Mouse (Mus musculus) megakaryocyte-erythroid progenitor cell, adult 5-6 weeks (primary cell): ENCODE results near the gene Olfr266. TPM values are rescaled to one million over a fixed set of nuclear protein-coding genes. Genes with fewer than 3 reads are reported as not detected.

Source experiments
- ATAC-seq: replicated peaks from 2 replicates; pipeline ENCODE4 v1.8.0; 2016; ENCODE audit warnings: mild to moderate bottlenecking, inconsistent platforms; ENCODE audit not compliant: severe bottlenecking, poor library complexity, low FRiP score, low TSS enrichment
- total RNA-seq, 2 experiments: library from RNA; stranded (forward) in 1 of 2; stranded (reverse) in 1 of 2; fragments of 200-1000, 215-1000 nt in 1 of 2; fragments of >200 nt in 1 of 2; fragmentation: Nextera tagmentation in 1 of 2; gene quantifications; 2 replicates each; pipeline ENCODE4 v1.2.3; 2014 to 2017

Gene Olfr266
- total RNA-seq (2014; fragmentation: Nextera tagmentation), result not detected in 2 replicates
- not detected in 2 replicates for total RNA-seq (2017)

DNA sequence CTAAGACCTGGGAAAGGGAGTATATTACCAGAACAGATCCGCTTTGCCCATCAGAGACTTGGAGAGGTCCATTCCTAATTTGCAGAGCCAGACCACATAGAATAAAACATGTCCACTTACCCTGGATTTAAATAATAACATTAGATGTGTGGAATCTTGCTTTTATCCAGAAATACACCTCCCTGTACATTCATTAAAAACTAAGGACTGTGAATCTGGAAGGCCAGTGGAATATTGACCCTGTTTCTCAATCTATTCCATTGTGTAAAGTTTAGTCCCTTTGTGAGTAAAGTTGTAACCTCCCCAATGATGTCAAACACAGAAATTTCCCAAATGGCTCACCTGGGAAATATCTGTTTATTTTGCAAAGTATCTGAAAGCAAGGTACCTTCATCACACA, at the start of gene Olfr266:
Olfr266 (minus strand) TSS at position 101 of the 400 bp plus-strand sequence.
- ATAC-seq, result no peak

DNA sequence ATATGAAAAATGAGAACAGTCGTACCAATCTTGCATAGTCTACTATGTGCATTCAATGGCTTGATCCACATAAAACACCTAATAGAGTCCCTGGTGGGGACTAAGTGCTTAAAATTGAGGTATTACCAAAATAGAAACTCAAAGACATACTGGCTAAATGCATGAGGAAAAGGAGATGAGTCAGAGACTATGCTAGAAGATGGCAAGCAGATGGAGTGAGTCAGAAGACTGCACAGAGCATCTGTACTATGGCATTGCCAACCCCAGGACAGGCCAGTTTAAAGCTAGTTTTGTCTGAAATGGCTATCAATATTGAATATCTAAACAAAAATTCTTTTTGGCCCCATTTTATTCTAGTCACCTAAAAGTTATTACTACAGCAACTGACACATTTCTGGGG, 49.5 kb upstream of the Olfr266 start:
- ATAC-seq, result no peak

DNA sequence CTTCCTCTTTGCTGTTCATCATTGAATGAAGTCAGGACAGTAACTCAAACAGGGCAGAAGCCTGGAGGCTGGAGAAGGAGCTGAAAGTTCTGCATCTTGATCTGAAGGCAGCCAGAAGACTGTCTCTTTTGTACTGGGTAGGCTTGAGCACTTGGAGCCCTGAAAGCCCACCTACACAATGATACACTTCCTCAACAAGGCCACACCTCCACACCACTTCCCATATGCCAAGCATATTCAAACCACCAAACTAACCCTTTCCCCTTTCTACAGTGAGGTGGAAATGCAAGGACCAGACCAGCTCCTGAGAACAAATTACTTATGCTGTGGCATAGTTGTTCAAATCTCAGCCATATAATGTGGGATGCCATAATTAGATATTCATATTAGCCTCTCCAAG, 46.8 kb upstream of the Olfr266 start:
- ATAC-seq, result no peak

DNA sequence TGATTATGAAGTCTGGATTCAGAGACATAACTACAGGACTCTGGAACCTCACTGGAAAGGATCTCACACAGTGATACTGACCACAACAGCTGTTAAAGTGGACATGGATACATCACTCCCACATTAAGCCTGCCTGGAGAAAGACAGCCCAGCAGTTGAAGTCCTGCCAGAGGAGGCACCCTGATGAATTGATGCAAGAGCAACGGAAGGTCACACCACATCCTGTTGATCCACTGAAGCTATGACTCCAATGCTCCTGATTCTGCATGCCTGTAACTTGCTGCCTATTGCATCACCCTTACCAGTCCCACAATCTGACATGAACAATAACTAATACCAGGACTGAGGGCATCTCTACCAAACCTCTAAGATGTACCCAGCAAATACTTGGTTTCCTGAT, 6.0 kb upstream of the Olfr266 start:
- no peak for ATAC-seq

DNA sequence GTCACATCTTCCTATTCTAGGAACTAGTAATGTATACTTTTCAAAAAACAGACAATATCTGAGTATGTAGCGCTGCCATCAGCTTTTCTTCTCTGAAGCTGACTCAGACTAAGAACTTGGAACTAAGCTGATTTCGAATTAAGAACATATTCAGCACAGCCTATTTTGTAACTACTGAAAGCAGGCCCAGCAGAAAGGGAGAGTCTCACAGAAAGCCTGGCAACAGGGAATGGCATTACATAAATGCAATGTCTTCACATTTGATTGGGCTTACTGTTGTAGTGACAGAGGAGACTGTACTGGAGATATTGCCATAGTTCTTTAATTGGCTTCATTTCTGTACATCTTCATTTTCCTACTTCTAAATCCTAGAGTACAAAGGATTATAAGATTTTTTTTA, 8.4 kb downstream of the Olfr266 start:
- no peak for ATAC-seq

DNA sequence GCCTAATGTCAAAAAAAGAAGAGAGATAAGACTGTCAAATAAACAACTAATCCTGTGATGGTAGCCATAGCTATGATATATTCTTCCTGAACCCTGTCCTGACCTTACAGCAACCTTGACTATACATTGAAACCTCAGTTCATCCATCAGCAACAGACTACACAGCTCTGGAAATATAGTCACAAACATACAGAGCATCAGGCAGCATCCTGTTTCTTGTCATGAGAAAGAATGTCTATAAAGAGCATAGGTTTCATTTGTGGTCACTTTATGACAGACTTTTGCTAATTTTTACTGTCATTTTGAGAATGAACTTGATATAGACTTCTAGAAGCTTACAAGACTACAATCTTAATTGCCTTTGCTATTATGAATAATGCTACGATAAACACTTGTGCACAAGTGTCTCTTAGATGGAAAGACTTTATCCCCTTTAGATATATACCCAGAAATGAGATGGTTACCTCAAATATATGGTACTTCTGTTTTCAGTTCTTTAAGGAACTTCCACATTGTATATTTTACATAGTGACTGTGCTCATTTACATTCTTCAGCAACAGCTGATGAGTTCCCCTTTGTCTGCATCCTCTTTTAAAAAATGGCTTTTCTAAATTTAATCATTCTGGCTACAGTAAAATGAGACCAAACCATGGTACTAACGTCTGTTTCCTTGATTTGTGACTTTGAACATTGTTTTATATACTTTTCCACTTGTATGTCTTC, 17.0 kb downstream of the Olfr266 start:
- ATAC-seq, result no peak

DNA sequence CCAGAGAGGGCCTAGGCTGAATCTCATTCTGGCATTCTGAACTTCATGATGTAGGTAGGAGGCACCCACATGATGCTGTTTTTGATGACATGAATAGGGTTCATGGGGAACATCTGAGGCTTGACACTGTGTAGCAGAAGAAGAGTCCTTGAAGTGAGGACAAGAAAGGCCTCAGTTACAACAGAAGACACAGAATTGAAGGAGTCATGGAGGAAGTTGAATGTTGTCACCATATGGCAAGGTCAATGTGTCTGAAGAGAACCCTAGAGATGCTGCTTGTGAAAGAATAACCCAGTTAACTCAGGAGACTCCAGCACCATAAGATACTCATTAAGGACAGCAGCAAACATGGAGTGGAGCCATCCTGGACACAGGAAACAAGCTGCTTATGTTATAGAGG, 28.0 kb downstream of the Olfr266 start:
- no peak for ATAC-seq

DNA sequence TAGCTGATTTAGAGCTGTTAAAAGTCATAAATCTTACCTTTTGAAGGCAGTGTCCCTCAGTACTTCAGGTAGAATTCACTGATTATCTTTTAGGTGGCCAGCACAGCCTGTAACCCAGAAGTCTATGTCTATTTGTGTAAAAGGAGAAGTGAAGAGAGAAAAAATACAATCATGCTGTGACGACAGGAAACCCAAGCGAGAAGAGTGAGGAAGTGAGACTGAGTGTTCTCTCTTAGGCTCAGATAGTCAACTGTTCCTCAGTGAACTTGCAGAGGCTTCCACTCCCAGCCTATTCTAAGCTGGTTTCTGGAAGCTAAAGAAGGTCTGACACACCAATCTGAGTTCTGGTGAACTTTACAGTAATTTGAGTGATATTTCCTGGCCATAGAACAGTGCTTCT, 36.2 kb downstream of the Olfr266 start, which contains the start of gene Cd53:
Cd53 (minus strand) TSS at position 220 of the 400 bp plus-strand sequence.
- ATAC-seq, result peak; percentile 41; the same call in 1 of the 2 replicates

DNA sequence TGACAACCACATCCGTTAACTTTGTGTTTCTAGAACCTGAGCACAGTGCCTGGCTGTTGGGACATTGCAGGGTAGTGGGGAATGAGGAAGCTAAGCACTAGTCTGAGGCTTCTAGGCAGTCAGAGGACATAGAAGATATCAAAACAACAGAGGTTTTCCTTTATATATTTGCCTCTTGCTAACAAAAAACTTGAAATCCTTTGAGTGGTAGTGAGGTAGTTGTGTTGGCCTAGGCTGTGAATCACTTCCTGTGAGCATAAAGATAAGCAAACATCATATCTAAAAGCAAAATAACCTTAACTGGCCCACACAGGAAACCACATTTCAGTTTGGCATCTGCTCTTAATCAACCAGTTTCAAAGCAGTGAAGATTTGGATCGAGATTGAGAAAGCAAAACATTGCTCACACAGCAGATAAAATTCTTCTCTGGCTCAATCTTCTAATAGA, 37.6 kb downstream of the Olfr266 start:
- ATAC-seq, result no peak

DNA sequence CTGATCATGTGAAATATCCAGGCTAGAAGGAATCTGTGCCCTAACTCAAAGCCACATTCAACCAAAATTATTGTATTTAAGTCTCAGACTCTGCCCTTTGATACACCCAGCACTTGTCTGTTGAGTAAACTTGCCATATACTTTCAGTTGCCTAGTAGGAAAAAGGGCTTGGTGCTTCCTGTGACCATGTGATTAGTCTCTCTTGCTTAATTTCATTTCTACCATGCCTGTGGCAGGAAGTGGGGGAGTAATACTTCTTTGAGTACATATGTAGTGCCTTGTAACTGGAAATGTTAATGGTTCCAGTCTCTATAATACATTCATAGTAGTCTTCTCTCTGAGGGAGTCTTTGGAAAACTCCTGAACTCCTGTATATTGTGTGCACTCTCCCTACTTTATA, 38.1 kb downstream of the Olfr266 start:
- no peak for ATAC-seq

DNA sequence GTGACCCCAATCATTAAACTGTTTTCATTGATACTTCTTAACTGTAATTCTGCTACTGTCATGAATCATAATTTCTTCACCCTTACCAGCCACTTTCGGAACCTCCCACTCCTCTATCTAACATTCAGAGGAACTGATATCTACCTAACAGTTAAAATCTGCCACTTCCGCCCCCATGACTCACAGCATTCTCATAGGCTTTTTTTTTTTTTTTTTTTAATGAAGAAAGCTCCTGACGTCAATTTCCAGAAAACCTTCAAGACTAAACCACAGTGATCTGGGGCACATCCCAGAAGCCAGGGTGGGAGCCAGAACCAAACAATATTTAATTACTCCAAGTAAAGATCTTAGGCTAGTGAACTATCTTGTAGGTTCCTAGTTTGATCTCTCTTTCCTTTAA, 41.0 kb downstream of the Olfr266 start:
- no peak for ATAC-seq

DNA sequence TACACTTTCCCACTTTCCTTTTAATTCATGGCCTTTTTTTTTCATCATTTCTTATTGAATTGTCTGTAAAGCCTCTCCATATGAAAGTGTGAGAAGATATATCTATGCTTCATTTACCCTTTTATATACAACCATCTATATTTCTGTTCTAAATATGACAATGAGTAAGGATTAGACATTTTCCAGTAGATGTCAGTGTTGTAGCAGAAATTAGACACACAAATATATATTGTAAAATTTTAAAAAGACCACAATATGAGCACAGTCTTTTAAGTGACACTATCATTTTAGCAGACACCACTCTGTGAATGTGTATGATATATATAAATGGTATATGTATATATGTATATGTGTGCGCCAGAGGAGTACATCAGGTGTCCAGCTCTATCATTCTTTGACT, 54.3 kb downstream of the Olfr266 start:
- no peak for ATAC-seq

Other genes starting within 250 kb of the Olfr266 start
- gene Lrif1, start 141.3 kb downstream of the Olfr266 start, total RNA-seq (2014; fragmentation: Nextera tagmentation), result 26.9 and 48.7 TPM in 2 replicates
- 25.2 and 33.0 TPM in 2 replicates for gene Lrif1, start 141.3 kb downstream of the Olfr266 start, total RNA-seq (2017)
- gene Cd53, start 36.1 kb downstream of the Olfr266 start, total RNA-seq (2014; fragmentation: Nextera tagmentation), result 8.7 and 10.3 TPM in 2 replicates
- 12.4 and 32.1 TPM in 2 replicates for gene Cd53, start 36.1 kb downstream of the Olfr266 start, total RNA-seq (2017)
- 7.5 and 9.6 TPM in 2 replicates for gene Kcna3, start 209.9 kb upstream of the Olfr266 start, total RNA-seq (2014; fragmentation: Nextera tagmentation)
- 6.0 and 7.4 TPM in 2 replicates for gene Kcna3, start 209.9 kb upstream of the Olfr266 start, total RNA-seq (2017)